Mouse (Mus musculus): ENCODE data around the gene Dhx29. TPM values are rescaled to one million over a fixed set of nuclear protein-coding genes. Genes with fewer than 3 reads are reported as not detected.

Dhx29 gene
- total RNA-seq (2023): 10 to 100 TPM; 25.3 to 27.4 TPM

DNA sequence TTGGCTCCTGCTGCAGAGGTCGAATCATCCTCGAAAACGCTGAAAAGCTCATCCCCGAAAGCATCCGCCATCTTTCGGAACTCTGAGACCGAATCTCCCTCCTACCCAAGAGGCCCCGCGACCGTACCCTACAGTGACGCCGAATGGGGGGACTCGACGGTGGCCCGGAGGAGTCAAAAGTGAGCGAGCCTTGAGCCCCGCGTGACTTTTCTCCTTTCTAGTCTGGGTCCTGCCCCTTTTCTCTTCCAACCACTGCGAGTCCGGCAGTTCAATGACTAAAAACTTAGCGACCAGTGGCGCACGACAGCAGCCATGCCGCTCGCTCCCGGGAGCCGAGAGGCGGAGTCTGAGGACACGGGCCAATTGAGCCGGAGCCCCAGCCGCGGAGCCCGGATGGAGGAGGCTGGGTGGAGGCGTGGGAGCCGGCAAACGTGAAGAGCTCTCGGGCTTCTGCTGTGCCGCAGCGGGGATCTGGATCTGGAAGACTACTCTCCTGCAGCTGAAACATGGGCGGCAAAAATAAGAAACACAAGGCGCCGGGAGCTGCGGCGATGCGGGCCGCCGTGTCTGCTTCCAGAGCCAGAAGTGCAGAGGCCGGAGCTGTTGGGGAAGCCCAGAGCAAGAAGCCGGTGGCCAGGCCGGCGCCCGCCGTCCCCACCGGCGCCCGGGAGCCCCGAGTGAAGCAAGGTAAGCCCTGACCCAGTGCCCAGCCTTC, at the start of gene Dhx29, which contains the start of gene Mtrex:
Gene Dhx29 (plus strand): TSS at position 168 of the 715 bp plus-strand sequence.
Gene Mtrex (minus strand): TSS at position 112 of the 715 bp plus-strand sequence.

DNA sequence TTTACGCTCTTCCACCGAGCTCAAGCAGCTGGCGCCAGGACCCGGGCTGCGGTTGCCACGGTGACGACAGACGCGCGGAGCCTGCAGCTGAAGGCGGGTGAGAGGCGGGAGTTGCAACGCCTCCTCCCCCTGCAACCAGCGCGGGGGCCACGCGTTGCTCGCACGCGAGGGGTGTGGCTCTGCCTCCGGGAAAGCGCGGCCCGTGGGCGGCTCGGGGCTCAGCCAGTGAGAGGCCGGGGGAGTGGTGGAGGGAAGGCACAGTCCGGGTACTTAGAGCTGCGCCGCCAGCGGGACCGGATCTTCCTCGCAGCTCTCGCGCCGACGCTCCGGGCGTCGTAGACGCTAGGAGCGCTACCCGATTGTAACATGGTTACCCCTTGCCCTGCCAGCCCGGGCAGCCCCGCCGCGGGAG, 60.3 kb downstream of the Dhx29 start, which contains the start of gene Ccno:
Gene Ccno (plus strand): TSS at position 271 of the 412 bp plus-strand sequence.

DNA sequence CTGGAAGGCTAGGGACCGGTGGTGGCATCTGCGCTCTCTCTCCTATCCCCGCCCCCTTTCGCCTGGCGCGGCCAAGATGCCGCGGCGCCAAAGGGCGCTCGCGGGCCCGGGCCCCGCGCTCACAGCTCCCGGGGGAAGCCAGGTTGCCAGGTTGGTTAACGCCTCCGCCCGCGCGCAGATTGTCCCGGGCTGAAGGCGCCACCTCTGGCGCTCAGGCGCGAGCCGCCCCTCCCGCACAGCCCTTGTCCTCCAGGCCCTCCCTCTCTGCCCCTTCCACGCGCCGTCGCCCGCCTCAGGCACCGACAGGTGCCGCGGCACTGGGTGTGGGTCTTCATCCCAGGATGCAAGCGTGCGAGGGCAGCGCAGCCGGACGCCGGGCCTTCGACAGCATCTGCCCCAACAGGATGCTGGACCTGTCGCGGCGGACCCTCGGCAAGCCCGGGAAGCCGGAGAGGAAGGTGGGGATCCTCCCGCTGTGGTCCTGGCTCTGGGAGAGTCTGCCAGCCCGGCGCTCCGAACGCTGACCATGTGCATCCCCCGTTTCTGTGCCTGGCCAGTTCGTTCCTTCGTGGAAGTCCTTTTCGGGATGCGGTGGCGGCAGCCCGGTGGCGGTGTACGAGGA, 66.4 kb downstream of the Dhx29 start, which contains the start of gene Mcidas:
Gene Mcidas (plus strand): TSS at position 315 of the 622 bp plus-strand sequence.

Other genes with a start within 250 kb of the Dhx29 start
- gene Plpp1, start 126.7 kb upstream of the Dhx29 start, total RNA-seq (2023): under 1 TPM in 1 of 2 experiments, not detected in 1; 0.59 TPM
- 10 to 100 TPM; 60.1 to 68.8 TPM for gene Mtrex, start 56 bp upstream of the Dhx29 start, total RNA-seq (2023)
- gene Ccno, start 60.3 kb downstream of the Dhx29 start, total RNA-seq (2023): under 1 TPM; 0.29 to 0.47 TPM
- not detected for gene Mcidas, start 66.4 kb downstream of the Dhx29 start, total RNA-seq (2023)
- not detected for gene Cdc20b, start 107.7 kb downstream of the Dhx29 start, total RNA-seq (2023)
- not detected for gene Gpx8, start 119.0 kb downstream of the Dhx29 start, total RNA-seq (2023)
- gene Gzma, start 173.5 kb downstream of the Dhx29 start, total RNA-seq (2023): 100 to 1,000 TPM in 1 of 2 experiments, 10 to 100 TPM in 1; 98.3 to 114 TPM